Mouse (Mus musculus): ENCODE data around the gene Hist1h3f.

GRCm38 (mm10) chr13:23506351-23506750, 37.5 kb upstream of the Hist1h3f start:
- no peak for TF ChIP-seq POLR2A (IDR thresholded peaks at IDR 0.05; ENCODE audit: control insufficient read depth, low read depth, low read length)
- TF ChIP-seq CTCF (IDR thresholded peaks at IDR 0.05; ENCODE audit: control insufficient read depth, insufficient read depth, insufficient replicate concordance, low read depth, low read length): no peak
